Mouse (Mus musculus): Measurements from ENCODE around the gene Cops2.

DNA sequence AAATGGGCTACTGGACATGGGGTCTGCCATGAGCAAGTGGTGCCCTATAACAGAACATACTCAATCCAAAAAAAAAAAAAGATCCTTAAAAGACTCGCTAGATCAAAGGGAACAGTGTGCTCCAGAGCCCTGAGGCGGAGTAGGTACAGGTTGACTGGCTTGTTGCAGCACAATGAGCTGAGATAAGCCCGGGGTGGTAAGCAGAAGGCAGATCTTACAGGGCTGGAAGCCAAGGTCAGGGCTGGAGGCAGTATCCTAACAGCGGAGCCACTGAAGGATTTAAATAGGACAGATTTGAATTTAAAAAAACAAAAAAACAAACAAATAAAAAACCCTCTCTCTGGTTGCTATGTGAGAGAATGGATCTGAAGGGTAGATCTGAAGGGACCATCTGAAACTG lies 58.5 kb downstream of the Cops2 start:
- TF ChIP-seq CTCF (IDR thresholded peaks at IDR 0.05; ENCODE audit: borderline replicate concordance, insufficient read depth, low read length), result no peak
- no peak for TF ChIP-seq POLR2A (IDR thresholded peaks at IDR 0.05; ENCODE audit: low read depth, low read length)

Measured in embryonic fibroblast, embryonic 13.5 days (primary cell).